Mouse (Mus musculus): Measurements from ENCODE around the gene Nup107.
"Not testable (repeated sequence)": the region's sequence is repeated elsewhere in the genome, so short reads cannot be mapped to it uniquely, and the experiment has no call there.

Nup107 gene

GRCm38 (mm10) chr10:117765116-117765894 lies 27.2 kb downstream of the Nup107 start:
- no peak for DNase-seq (ENCODE audit: low read depth, low spot score)

- no peak for DNase-seq (ENCODE audit: low read depth, low spot score)
These were observed 27.9 kb downstream of the Nup107 start for GRCm38 (mm10) chr10:117764598-117764997.

- no peak for DNase-seq (ENCODE audit: low read depth, low spot score)
These were observed 28.8 kb downstream of the Nup107 start for GRCm38 (mm10) chr10:117763588-117764190.

GRCm38 (mm10) chr10:117762966-117763365 lies 29.5 kb downstream of the Nup107 start:
- DNase-seq (ENCODE audit: low read depth, low spot score), result no peak

GRCm38 (mm10) chr10:117762281-117762830 lies 30.1 kb downstream of the Nup107 start:
- no peak for DNase-seq (ENCODE audit: low read depth, low spot score)

- no peak for DNase-seq (ENCODE audit: low read depth, low spot score)
These were observed 31.0 kb downstream of the Nup107 start for GRCm38 (mm10) chr10:117761551-117761950.

GRCm38 (mm10) chr10:117760831-117761335 lies 31.6 kb downstream of the Nup107 start:
- DNase-seq (ENCODE audit: low read depth, low spot score), result no peak

- DNase-seq (ENCODE audit: low read depth, low spot score), result no peak
These were observed 32.5 kb downstream of the Nup107 start for GRCm38 (mm10) chr10:117759844-117760630.

- no peak for DNase-seq (ENCODE audit: low read depth, low spot score)
These were observed 33.5 kb downstream of the Nup107 start for GRCm38 (mm10) chr10:117758749-117759727.

- not testable (repeated sequence) for DNase-seq (ENCODE audit: low read depth, low spot score)
These were observed 34.2 kb downstream of the Nup107 start for GRCm38 (mm10) chr10:117758344-117758743.

- no peak for DNase-seq (ENCODE audit: low read depth, low spot score)
These were observed 34.6 kb downstream of the Nup107 start for GRCm38 (mm10) chr10:117757796-117758342.

GRCm38 (mm10) chr10:117757259-117757658 lies 35.2 kb downstream of the Nup107 start:
- no peak for DNase-seq (ENCODE audit: low read depth, low spot score)

GRCm38 (mm10) chr10:117756784-117757183 lies 35.7 kb downstream of the Nup107 start:
- DNase-seq (ENCODE audit: low read depth, low spot score), result no peak

GRCm38 (mm10) chr10:117755799-117756467 lies 36.6 kb downstream of the Nup107 start:
- DNase-seq (ENCODE audit: low read depth, low spot score), result no peak

- DNase-seq (ENCODE audit: low read depth, low spot score), result peak; percentile 31
These were observed 37.3 kb downstream of the Nup107 start for GRCm38 (mm10) chr10:117755086-117755798.

- DNase-seq (ENCODE audit: low read depth, low spot score), result no peak
These were observed 37.9 kb downstream of the Nup107 start for GRCm38 (mm10) chr10:117754609-117754940.

- DNase-seq (ENCODE audit: low read depth, low spot score), result no peak
These were observed 38.5 kb downstream of the Nup107 start for GRCm38 (mm10) chr10:117753711-117754608.
